Mouse (Mus musculus) midbrain, embryonic 11.5 days (tissue): Measurements from ENCODE around the gene Spop. TPM values are rescaled to one million over a fixed set of nuclear protein-coding genes. Genes with fewer than 3 reads are reported as not detected.
A peak's percentile ranks its signal among the peaks of the same experiment; 100 is the strongest.

Experiments
- ATAC-seq: fragments of 200-750 bp; cut with Nextera tagmentation; 2 replicates; pipeline ENCODE4 v1.8.0; 2017; ENCODE audit warnings: moderate TSS enrichment, moderate library complexity; ENCODE audit not compliant: low FRiP score
- DNase-seq: peaks from one replicate; pipeline ENCODE4 v3.0.0; 2015; ENCODE audit warnings: low spot score; ENCODE audit errors: missing footprints
- H3K27ac ChIP-seq: fragments of 300-500 bp; sonication (generic); 2 replicates; pipeline ENCODE4 v1.5.1; 2014; ENCODE audit warnings: low read depth, low read length
- H3K27me3 ChIP-seq: fragments of 300-500 bp; sonication (generic); 2 replicates; pipeline ENCODE4 v1.6.1; 2014; ENCODE audit warnings: mild to moderate bottlenecking, low read length, moderate library complexity, mixed read lengths; ENCODE audit not compliant: control insufficient read depth, insufficient read depth
- H3K36me3 ChIP-seq: fragments of 300-500 bp; sonication (generic); 2 replicates; pipeline ENCODE4 v1.6.1; 2014; ENCODE audit warnings: mild to moderate bottlenecking, low read length, moderate library complexity, mixed read lengths; ENCODE audit not compliant: control insufficient read depth, insufficient read depth
- H3K4me1 ChIP-seq: fragments of 300-500 bp; sonication (generic); 2 replicates; pipeline ENCODE4 v1.6.1; 2014; ENCODE audit warnings: low read length; ENCODE audit not compliant: control insufficient read depth, insufficient read depth
- H3K4me2 ChIP-seq: fragments of 300-500 bp; sonication (generic); 2 replicates; pipeline ENCODE4 v1.6.1; 2014; ENCODE audit warnings: mild to moderate bottlenecking, moderate library complexity
- H3K4me3 ChIP-seq: fragments of 300-500 bp; sonication (generic); 2 replicates; pipeline ENCODE4 v1.5.1; 2014; ENCODE audit warnings: low read depth, low read length
- H3K9ac ChIP-seq: fragments of 300-500 bp; sonication (generic); 2 replicates; pipeline ENCODE4 v1.6.1; 2014; ENCODE audit warnings: low read length
- H3K9me3 ChIP-seq: fragments of 300-500 bp; sonication (generic); 2 replicates; pipeline ENCODE4 v1.6.1; 2016; ENCODE audit warnings: low read length; ENCODE audit not compliant: control insufficient read depth
- WGBS: fragments of 180-500 bp; shearing (Covaris S2); extraction: QIAGEN DNeasy Blood & Tissue Kit; methylation state at CpG from one replicate; pipeline ENCODE4 v1.1.7; 2014; 5-methylcytosine and 5-hydroxymethylcytosine counted together
- polyA plus RNA-seq: library from polyadenylated mRNA; unstranded; fragments of >200 nt; fragmentation: Nextera tagmentation; extraction: Ambion mirVana; gene quantifications from 2 replicates; pipeline ENCODE4 v1.2.1, GENCODE M21; 2014

Gene Spop
- polyA plus RNA-seq, 1 experiment from 2014 or later = 132 TPM

DNA sequence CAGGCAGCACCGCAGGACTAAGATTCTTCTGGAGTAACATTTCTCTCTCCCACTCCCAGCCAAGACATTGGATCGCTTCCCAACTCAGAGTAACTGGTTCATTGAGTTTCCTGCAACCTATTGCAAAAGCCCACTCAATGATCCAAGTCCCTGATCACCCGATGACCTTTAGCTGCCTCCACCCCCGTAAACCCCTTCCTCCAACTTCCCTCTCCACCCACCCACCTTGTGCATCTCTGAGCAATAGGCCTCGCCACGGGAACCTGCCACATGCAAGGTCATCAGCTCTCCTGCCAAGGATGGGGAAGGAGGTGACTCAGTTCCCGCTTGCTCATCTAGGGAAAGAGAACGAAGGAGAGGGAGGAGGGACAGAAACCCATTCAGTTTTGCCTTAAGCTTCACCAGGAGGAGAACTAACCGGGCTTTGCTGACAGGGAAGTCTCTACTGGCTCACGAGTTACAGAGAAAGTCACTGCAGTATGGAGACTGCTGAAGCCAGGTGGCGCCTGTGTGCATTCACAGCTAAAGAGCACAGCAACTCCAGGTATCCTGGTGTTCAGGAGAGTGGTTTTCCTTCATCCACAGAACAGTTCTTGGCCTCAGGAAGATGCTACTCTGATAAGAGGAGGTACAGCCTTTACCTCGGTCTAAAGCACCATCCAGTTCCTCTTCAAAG, 93.3 kb downstream of the Spop start:
- Histone ChIP-seq H3K4me3 (no peak overlapping the region), H3K4me1 (no peaks in the 10 kb centered on the region), H3K27ac (no peak overlapping the region), H3K4me2 (no peak overlapping the region), H3K9ac (no peak overlapping the region), H3K36me3 (no peaks in the 10 kb centered on the region), H3K27me3 (no peaks in the 10 kb centered on the region; the same call in 1 of the 2 replicates), H3K9me3 (no peaks in the 10 kb centered on the region)
- DNase-seq (no peak), ATAC-seq (no peak)
- 49% methylated on average over 12 of the region's 12 CpGs for WGBS

GRCm38 (mm10) chr11:95507785-95508184, 93.9 kb downstream of the Spop start:
- H3K4me3 ChIP-seq = no peak overlapping the region
- H3K27ac ChIP-seq = no peak overlapping the region
- H3K9ac ChIP-seq = no peak overlapping the region
- H3K4me1 ChIP-seq = no peaks in the 10 kb centered on the region
- WGBS = 75% methylated on average over 5 of the region's 5 CpGs
- H3K4me2 ChIP-seq = no peak overlapping the region
- DNase-seq (no peak), ATAC-seq (no peak)
- no peaks in the 10 kb centered on the region for H3K9me3 ChIP-seq
- H3K36me3 ChIP-seq = no peaks in the 10 kb centered on the region
- H3K27me3 ChIP-seq = peaks cover 5% of the 10 kb centered on the region; the same call in 1 of the 2 replicates

DNA sequence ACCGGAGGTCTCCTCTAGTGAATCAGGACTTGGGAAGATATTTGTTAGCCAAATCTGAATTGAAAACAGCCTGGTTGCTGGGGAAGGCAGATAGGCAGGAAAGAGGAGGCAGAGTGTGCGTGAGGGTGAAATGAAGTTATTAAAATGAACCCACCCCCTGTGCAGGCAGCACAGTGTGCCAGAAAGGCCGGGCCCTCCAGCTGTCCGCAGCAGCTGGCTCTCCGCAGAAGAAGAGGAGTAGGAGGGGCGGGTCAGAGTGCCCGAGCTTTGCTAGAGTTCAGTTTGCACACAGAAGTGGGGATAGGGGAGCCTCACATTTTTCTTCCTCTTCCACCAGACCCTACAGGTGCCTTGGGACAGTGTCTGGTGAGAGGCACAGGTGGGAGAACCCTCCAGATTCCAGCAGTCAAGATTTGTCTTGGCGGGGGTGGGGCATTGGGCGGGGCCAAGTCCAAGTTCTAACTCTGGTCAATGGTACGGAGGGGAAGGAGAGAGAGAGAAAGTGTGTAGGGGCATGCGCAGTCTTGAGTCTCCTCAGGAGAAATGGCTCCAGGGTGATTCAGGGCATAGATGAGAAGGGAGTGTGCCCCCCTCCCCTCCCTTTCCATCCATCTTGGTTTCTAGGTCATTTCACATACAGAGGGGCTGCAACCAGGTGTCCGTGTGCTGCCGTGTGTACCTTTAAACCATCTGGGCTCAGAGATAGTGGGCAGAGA, 94.5 kb downstream of the Spop start:
- DNase-seq (no peak), ATAC-seq (no peak)
- no peak overlapping the region for H3K9ac ChIP-seq
- WGBS = 55% methylated on average over 13 of the region's 13 CpGs
- H3K4me3 ChIP-seq = no peak overlapping the region
- no peak overlapping the region for H3K4me2 ChIP-seq
- peaks cover 2% of the 10 kb centered on the region; the same call in 1 of the 2 replicates for H3K4me1 ChIP-seq
- no peaks in the 10 kb centered on the region for H3K36me3 ChIP-seq
- peaks cover 10% of the 10 kb centered on the region for H3K27me3 ChIP-seq
- H3K27ac ChIP-seq = no peak overlapping the region
- no peaks in the 10 kb centered on the region for H3K9me3 ChIP-seq

DNA sequence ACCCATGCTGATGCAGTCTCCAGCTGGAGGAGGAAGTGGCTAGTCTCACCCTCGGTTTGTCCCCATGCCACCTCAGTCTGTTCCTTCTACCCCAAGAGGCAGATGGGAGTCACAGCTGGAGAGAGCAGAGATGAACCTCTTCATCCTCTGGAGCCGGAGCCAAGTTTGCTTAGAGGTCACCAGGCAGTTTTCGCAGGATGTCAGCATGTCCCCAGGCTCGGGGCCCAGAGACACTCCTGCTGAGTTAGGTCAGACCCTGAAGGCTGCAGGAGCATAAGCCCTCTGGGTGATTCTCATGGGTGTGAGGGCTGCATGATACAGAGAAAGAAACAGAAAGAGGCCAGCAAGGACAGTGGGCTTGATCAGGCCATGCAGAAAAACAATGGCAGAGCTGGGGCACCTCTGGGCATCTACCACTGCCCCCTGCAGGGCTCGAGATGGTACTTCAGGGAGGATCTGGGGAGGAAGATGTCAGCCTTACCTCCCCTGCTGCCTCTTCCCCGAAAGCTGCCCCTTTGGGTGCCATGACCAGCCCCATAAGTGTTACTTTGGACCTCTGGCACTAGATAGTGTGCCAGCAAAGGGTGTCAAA, 95.3 kb downstream of the Spop start:
- no peak overlapping the region for H3K27ac ChIP-seq
- no peaks in the 10 kb centered on the region for H3K36me3 ChIP-seq
- peaks cover 17% of the 10 kb centered on the region for H3K27me3 ChIP-seq
- H3K4me1 ChIP-seq = peaks cover 9% of the 10 kb centered on the region
- H3K9me3 ChIP-seq = no peaks in the 10 kb centered on the region
- ATAC-seq (no peak), DNase-seq (no peak)
- WGBS = 75% methylated on average over 6 of the region's 6 CpGs
- H3K4me3 ChIP-seq = no peak overlapping the region
- no peak overlapping the region for H3K4me2 ChIP-seq
- no peak overlapping the region for H3K9ac ChIP-seq

- H3K27ac ChIP-seq = no peak overlapping the region
- no peaks in the 10 kb centered on the region for H3K36me3 ChIP-seq
- H3K9ac ChIP-seq = no peak overlapping the region
- peaks cover 31% of the 10 kb centered on the region for H3K27me3 ChIP-seq
- 91% methylated on average over 12 of the region's 12 CpGs for WGBS
- ATAC-seq = no peak
- H3K9me3 ChIP-seq = no peaks in the 10 kb centered on the region
- peaks cover 21% of the 10 kb centered on the region for H3K4me1 ChIP-seq
- H3K4me3 ChIP-seq = no peak overlapping the region
- H3K4me2 ChIP-seq = no peak overlapping the region
- DNase-seq = no peak
These were observed 96.8 kb downstream of the Spop start for GRCm38 (mm10) chr11:95510631-95511030.

GRCm38 (mm10) chr11:95511919-95512318, 98.0 kb downstream of the Spop start:
- H3K36me3 ChIP-seq = no peaks in the 10 kb centered on the region
- H3K4me2 ChIP-seq = no peak overlapping the region
- H3K27ac ChIP-seq = no peak overlapping the region
- H3K4me3 ChIP-seq = no peak overlapping the region
- ATAC-seq = no peak
- H3K4me1 ChIP-seq = peaks cover 33% of the 10 kb centered on the region
- no peak overlapping the region for H3K9ac ChIP-seq
- 89% methylated on average over 1 of the region's 1 CpGs for WGBS
- no peak for DNase-seq
- H3K9me3 ChIP-seq = no peaks in the 10 kb centered on the region
- H3K27me3 ChIP-seq = peaks cover 39% of the 10 kb centered on the region

- 77% methylated on average over 6 of the region's 6 CpGs for WGBS
- H3K9ac ChIP-seq = no peak overlapping the region
- ATAC-seq (no peak), DNase-seq (no peak)
- peaks cover 39% of the 10 kb centered on the region for H3K27me3 ChIP-seq
- H3K4me1 ChIP-seq = peaks cover 37% of the 10 kb centered on the region
- no peak overlapping the region for H3K4me2 ChIP-seq
- H3K36me3 ChIP-seq = no peaks in the 10 kb centered on the region
- no peak overlapping the region for H3K4me3 ChIP-seq
- H3K9me3 ChIP-seq = no peaks in the 10 kb centered on the region
- H3K27ac ChIP-seq = no peak overlapping the region
These were observed 98.5 kb downstream of the Spop start for GRCm38 (mm10) chr11:95512383-95512782.

DNA sequence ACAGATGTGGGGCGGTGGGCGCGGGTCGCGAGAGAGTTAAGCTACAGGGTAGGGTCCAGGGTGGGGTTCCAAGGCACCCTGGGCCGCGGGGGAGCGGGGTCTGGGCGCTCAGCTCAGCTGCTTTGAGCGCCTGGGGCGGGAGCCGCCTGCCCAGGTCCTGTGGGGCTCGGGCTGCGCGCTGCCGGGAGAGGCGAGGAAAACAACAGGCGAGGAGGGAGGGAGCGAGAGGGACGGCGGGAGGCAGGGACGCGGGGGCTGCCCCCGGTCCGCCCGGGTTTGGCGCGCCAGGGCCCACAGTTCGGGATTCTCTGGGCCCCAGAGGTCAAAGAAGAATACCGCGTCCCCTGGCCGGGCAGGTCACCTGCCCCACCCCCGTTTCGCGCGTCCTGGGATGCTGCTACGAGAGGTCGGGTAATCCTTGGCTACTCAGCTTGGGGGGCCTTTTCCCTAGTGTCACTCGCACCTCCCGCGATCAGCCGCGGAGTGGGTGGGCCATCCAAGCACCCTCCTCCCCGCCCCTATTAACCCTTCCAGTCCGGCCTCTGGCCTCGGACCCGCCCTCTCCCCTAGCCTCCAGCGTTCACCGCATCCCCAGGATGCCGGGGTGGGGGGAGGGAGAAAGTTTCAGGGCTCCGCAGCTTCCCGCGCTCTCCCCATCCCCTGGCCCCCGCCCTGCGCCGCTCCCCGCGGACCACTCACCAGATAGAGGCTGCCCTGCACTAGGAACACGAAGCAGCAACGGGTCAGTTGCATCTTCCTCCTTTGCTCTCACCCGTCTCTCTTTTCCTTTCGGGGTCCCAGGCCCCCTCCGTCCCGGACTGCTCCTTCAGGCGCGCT, 99.8 kb downstream of the Spop start:
- no peaks in the 10 kb centered on the region for H3K36me3 ChIP-seq
- no peaks in the 10 kb centered on the region for H3K9me3 ChIP-seq
- H3K4me2 ChIP-seq = peak overlapping the region; percentile 56
- H3K4me3 ChIP-seq = peak overlapping the region; percentile 47
- DNase-seq (peak; percentile 95), ATAC-seq (peak; percentile 43)
- WGBS = under 1% methylated on average over 60 of the region's 66 CpGs
- peaks cover 39% of the 10 kb centered on the region for H3K27me3 ChIP-seq
- no peak overlapping the region for H3K27ac ChIP-seq
- H3K9ac ChIP-seq = peak overlapping the region; percentile 34
- H3K4me1 ChIP-seq = peaks cover 37% of the 10 kb centered on the region
